Comparison of ENCODE assay signal across 8 mouse cellular contexts in the genomic region with DNA sequence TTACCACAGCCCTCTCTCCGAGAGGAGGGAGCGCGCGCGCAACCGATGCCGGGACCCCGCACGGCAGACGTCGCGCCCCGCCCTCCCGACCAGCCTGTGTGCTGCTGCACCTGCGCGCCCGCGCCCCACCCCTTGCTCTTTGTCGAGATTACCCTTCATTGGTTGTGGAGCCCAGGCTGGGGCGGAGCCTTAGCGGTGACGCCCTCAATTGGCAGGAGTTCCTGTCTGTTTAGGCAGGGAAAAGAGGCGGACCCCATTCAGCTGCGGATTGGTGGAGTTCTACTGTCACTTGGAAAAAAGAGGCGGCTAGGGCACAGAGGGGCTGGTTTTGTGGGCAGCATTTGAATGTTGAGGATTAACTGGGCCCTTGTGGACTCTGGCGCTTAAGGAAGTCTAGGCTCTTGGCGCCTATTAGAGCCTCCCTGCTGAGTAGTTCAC. TPM values are rescaled to one million over a fixed set of nuclear protein-coding genes. Genes with fewer than 3 reads are reported as not detected.
DNase-seq lines count a peak whose midpoint lies in the region; ATAC-seq lines count a peak whose summit lies in the region.

No protein-coding gene starts in this region.

- peak overlapping the region; percentile 9; the same call in 1 of the 2 replicates for H3K4me2 ChIP-seq in hindbrain, embryonic 11.5 days (replicated peaks; ENCODE audit: low read depth, low read length)

- ATAC-seq in hindbrain, embryonic 11.5 days (ENCODE audit: low FRiP score) = peak; percentile 99

- peak; percentile 99 for DNase-seq in Muller cell, postnatal 12 days (ENCODE audit: inconsistent ontology term)
- DNase-seq in cerebellum, adult 9-11 months = peak; percentile 99
- peak; percentile 97 to 99 for DNase-seq in frontal cortex, adult 2 months (ENCODE audit: extremely low spot score in 1 of 2, low spot score in 1 of 2)
- peak; percentile 92 for DNase-seq in hindbrain, embryonic 11.5 days (ENCODE audit: low spot score)
- DNase-seq in layer of hippocampus, postnatal 10 days (ENCODE audit: low spot score in 2 of 2) = peak; percentile 94 to 97
- peak; percentile 99 for DNase-seq in lung, postnatal 10 days
- DNase-seq in ovary, postnatal 36 days (ENCODE audit: low spot score) = peak; percentile 95
- DNase-seq in thymus, postnatal 25 days = peak; percentile 95

- 10% methylated on average over 26 of the region's 27 CpGs for WGBS in hindbrain, embryonic 11.5 days

- no peaks in the 10 kb centered on the region for H3K27me3 ChIP-seq in hindbrain, embryonic 11.5 days (ENCODE audit: control insufficient read depth, insufficient read depth, low read length)

- no peaks in the 10 kb centered on the region for H3K4me1 ChIP-seq in hindbrain, embryonic 11.5 days (replicated peaks; ENCODE audit: control insufficient read depth, insufficient read depth, low read length)

- peak overlapping the region; percentile 60 for H3K4me3 ChIP-seq in hindbrain, embryonic 11.5 days (ENCODE audit: low read depth, low read length)

- peak overlapping the region; percentile 94 for H3K27ac ChIP-seq in hindbrain, embryonic 11.5 days (ENCODE audit: low read depth, low read length)

- H3K9ac ChIP-seq in hindbrain, embryonic 11.5 days (ENCODE audit: low read depth, low read length) = peak overlapping the region; percentile 76; the same call in 1 of the 2 replicates

- no peaks in the 10 kb centered on the region for H3K9me3 ChIP-seq in hindbrain, embryonic 11.5 days (ENCODE audit: control insufficient read depth, low read length)

- no peaks in the 10 kb centered on the region for H3K36me3 ChIP-seq in hindbrain, embryonic 11.5 days (ENCODE audit: control insufficient read depth, insufficient read depth, low read length)

RNA-seq across cellular contexts. Expression of gene Opn1mw, which starts 41.6 kb away (rescaled TPM):
- 0.25 and 0.32 TPM in 2 replicates for polyA plus RNA-seq in frontal cortex, adult 2 months (2012; rRNA removed)
- not detected in 2 replicates for polyA plus RNA-seq in hindbrain, embryonic 11.5 days (2014; fragmentation: Nextera tagmentation; extraction: Ambion mirVana)
- not detected for total RNA-seq in layer of hippocampus, postnatal 10 days (2021)

RNA-seq across cellular contexts. Expression of gene Mecp2, which starts 49.5 kb away (rescaled TPM):
- 29.7 and 30.6 TPM in 2 replicates for polyA plus RNA-seq in frontal cortex, adult 2 months (2012; rRNA removed)
- 14.4 and 15.8 TPM in 2 replicates for polyA plus RNA-seq in hindbrain, embryonic 11.5 days (2014; fragmentation: Nextera tagmentation; extraction: Ambion mirVana)
- total RNA-seq in layer of hippocampus, postnatal 10 days (2021) = 10 to 100 TPM; 74.3 to 75.1 TPM

Comparison
In these comparisons a context has a peak if more than half of its experiments do, and no peak if none do; other contexts are left out.
1. Peak in every context shown above with its lines: DNase-seq, ATAC-seq, H3K4me3 ChIP-seq and H3K27ac ChIP-seq.